Mouse (Mus musculus) C2C12 (cell line): Measurements from ENCODE around the gene Crtam.

Source experiments
- CEBPB ChIP-seq: IDR thresholded peaks from one replicate; pipeline ENCODE4 v1.6.1; 2011; ENCODE audit warnings: low read depth, mild to moderate bottlenecking, control low read depth, moderate library complexity
- CTCF ChIP-seq: IDR thresholded peaks from one replicate; pipeline ENCODE4 v1.5.1; 2011; ENCODE audit not compliant: control insufficient read depth, insufficient read depth, insufficient read length
- FOSL1 ChIP-seq: IDR thresholded peaks from one replicate; pipeline ENCODE4 v1.8.0; 2011; ENCODE audit warnings: mild to moderate bottlenecking, low read length; ENCODE audit not compliant: poor library complexity, insufficient read depth, severe bottlenecking
- MAX ChIP-seq: IDR thresholded peaks from one replicate; pipeline ENCODE4 v1.6.1; 2011; ENCODE audit warnings: mild to moderate bottlenecking, control low read depth
- MYOD1 ChIP-seq: IDR thresholded peaks from one replicate; pipeline ENCODE4 v1.6.1; 2011; ENCODE audit warnings: low read depth; ENCODE audit not compliant: control insufficient read depth, insufficient read length
- MYOG ChIP-seq: IDR thresholded peaks from one replicate; pipeline ENCODE4 v1.6.1; 2011; ENCODE audit not compliant: control insufficient read depth, insufficient read length; ENCODE audit errors: extremely low read depth

- TF ChIP-seq MYOD1: no peak
- TF ChIP-seq CTCF: no peak
- no peak for TF ChIP-seq FOSL1
- TF ChIP-seq MAX: no peak
- no peak for TF ChIP-seq MYOG
- no peak for TF ChIP-seq CEBPB
Observed at GRCm38 (mm10) chr9:41007785-41008184, 3.4 kb upstream of the Crtam start.
